Mouse (Mus musculus) hindbrain, embryonic 15.5 days (tissue): ENCODE measurements at regions not wholly inside any gene's neighbourhood (a gene's known extent, or its start where the extent isn't known, plus 50 kb on each side); places are given as distances from the start of the nearest gene placed in this dataset.

Experiments used
- ATAC-seq: fragments of 200-750 bp; cut with Nextera tagmentation; 2 replicates; pipeline ENCODE4 v1.8.0; 2017; ENCODE audit warnings: low read depth, moderate number of reproducible peaks, moderate TSS enrichment; ENCODE audit not compliant: low FRiP score
- H3K27ac ChIP-seq: fragments of 300-500 bp; sonication (generic); replicated peaks from 2 replicates; pipeline ENCODE4 v1.5.1; 2015; ENCODE audit warnings: mild to moderate bottlenecking, inconsistent platforms
- H3K27me3 ChIP-seq: fragments of 300-500 bp; sonication (generic); 2 replicates; pipeline ENCODE4 v1.6.1; 2015; ENCODE audit warnings: control low read depth, inconsistent platforms
- H3K36me3 ChIP-seq: fragments of 300-500 bp; sonication (generic); 2 replicates; pipeline ENCODE4 v1.6.1; 2015; ENCODE audit warnings: control low read depth, inconsistent platforms
- H3K4me1 ChIP-seq: fragments of 300-500 bp; sonication (generic); replicated peaks from 2 replicates; pipeline ENCODE4 v1.6.1; 2015; ENCODE audit warnings: control low read depth, inconsistent platforms
- H3K4me2 ChIP-seq: fragments of 300-500 bp; sonication (generic); 2 replicates; pipeline ENCODE4 v1.6.1; 2015; ENCODE audit warnings: moderate library complexity, mild to moderate bottlenecking, inconsistent platforms
- H3K4me3 ChIP-seq: fragments of 300-500 bp; sonication (generic); 2 replicates; pipeline ENCODE4 v1.5.1; 2015; ENCODE audit warnings: mild to moderate bottlenecking, inconsistent platforms
- H3K9ac ChIP-seq: fragments of 300-500 bp; sonication (generic); 2 replicates; pipeline ENCODE4 v1.6.1; 2015; ENCODE audit warnings: inconsistent platforms
- H3K9me3 ChIP-seq: fragments of 300-500 bp; sonication (generic); 2 replicates; pipeline ENCODE4 v1.6.1; 2016; ENCODE audit warnings: control low read depth, inconsistent platforms
- WGBS: fragments of 180-500 bp; shearing (Covaris S2); methylation state at CpG from one replicate; pipeline ENCODE4 v1.1.7; 2015; 5-methylcytosine and 5-hydroxymethylcytosine counted together

GRCm38 (mm10) chr1:12189646-12190233, 775.8 kb downstream of the A830018L16Rik start:
- no peak overlapping the region for H3K4me3 ChIP-seq
- WGBS: 72% methylated on average over 5 of the region's 5 CpGs

GRCm38 (mm10) chr1:12192588-12192987, 778.7 kb downstream of the A830018L16Rik start:
- no peaks in the 10 kb centered on the region for H3K36me3 ChIP-seq
- H3K4me3 ChIP-seq: no peak overlapping the region
- H3K27me3 ChIP-seq: no peaks in the 10 kb centered on the region
- no peak overlapping the region for H3K9ac ChIP-seq
- no peak for ATAC-seq
- no peak overlapping the region for H3K4me2 ChIP-seq
- H3K27ac ChIP-seq: no peak overlapping the region
- no peaks in the 10 kb centered on the region for H3K9me3 ChIP-seq
- H3K4me1 ChIP-seq: no peaks in the 10 kb centered on the region
- WGBS: 81% methylated on average over 1 of the region's 1 CpGs

More at GRCm38 (mm10) chr1:12189646-12190233, 775.8 kb downstream of the A830018L16Rik start:
- H3K9me3 ChIP-seq: no peaks in the 10 kb centered on the region
- no peaks in the 10 kb centered on the region for H3K36me3 ChIP-seq
- no peak for ATAC-seq
- no peak overlapping the region for H3K4me2 ChIP-seq
- no peak overlapping the region for H3K9ac ChIP-seq
- no peak overlapping the region for H3K27ac ChIP-seq
- no peaks in the 10 kb centered on the region for H3K4me1 ChIP-seq
- no peaks in the 10 kb centered on the region for H3K27me3 ChIP-seq

- H3K36me3 ChIP-seq: no peaks in the 10 kb centered on the region
- 70% methylated on average over 1 of the region's 1 CpGs for WGBS
- ATAC-seq: no peak
These were observed 817.2 kb downstream of the A830018L16Rik start for GRCm38 (mm10) chr1:12231089-12231488.

GRCm38 (mm10) chr1:12242090-12242489, 828.2 kb downstream of the A830018L16Rik start:
- H3K27ac ChIP-seq: no peak overlapping the region
- no peak overlapping the region for H3K9ac ChIP-seq
- no peak overlapping the region for H3K4me2 ChIP-seq
- no peak overlapping the region for H3K4me3 ChIP-seq
- H3K9me3 ChIP-seq: no peaks in the 10 kb centered on the region
- no peak for ATAC-seq
- H3K27me3 ChIP-seq: no peaks in the 10 kb centered on the region
- no peaks in the 10 kb centered on the region for H3K36me3 ChIP-seq
- H3K4me1 ChIP-seq: no peaks in the 10 kb centered on the region

More at GRCm38 (mm10) chr1:12231089-12231488, 817.2 kb downstream of the A830018L16Rik start:
- no peak overlapping the region for H3K9ac ChIP-seq
- no peaks in the 10 kb centered on the region for H3K4me1 ChIP-seq
- H3K4me3 ChIP-seq: no peak overlapping the region
- H3K27ac ChIP-seq: no peak overlapping the region
- no peaks in the 10 kb centered on the region for H3K9me3 ChIP-seq
- no peaks in the 10 kb centered on the region for H3K27me3 ChIP-seq
- H3K4me2 ChIP-seq: no peak overlapping the region

DNA sequence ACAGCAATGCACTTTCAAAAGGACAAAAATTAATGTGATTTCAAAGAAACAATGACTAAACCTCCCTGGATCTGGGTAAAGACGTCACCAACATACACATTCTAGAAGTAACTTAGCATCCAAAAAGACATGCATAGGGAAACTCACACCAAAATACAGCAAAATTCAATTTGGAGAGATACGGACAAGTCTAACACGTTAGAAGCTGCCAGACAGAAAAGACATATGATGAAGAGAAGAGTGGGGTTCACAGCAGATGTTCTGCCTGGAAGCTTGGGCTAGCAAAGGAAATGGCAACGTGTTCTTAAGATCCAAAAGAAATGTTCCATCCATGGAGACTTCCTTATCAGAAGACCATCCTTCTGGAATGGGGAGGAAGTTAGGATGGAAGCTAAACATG, 868.6 kb downstream of the A830018L16Rik start:
- no peak for ATAC-seq
- Histone ChIP-seq H3K4me2 (no peak overlapping the region), H3K27ac (no peak overlapping the region), H3K9ac (no peak overlapping the region), H3K4me1 (no peaks in the 10 kb centered on the region), H3K36me3 (no peaks in the 10 kb centered on the region), H3K27me3 (no peaks in the 10 kb centered on the region), H3K9me3 (no peaks in the 10 kb centered on the region), H3K4me3 (no peak overlapping the region)
- 93% methylated on average over 4 of the region's 4 CpGs for WGBS

DNA sequence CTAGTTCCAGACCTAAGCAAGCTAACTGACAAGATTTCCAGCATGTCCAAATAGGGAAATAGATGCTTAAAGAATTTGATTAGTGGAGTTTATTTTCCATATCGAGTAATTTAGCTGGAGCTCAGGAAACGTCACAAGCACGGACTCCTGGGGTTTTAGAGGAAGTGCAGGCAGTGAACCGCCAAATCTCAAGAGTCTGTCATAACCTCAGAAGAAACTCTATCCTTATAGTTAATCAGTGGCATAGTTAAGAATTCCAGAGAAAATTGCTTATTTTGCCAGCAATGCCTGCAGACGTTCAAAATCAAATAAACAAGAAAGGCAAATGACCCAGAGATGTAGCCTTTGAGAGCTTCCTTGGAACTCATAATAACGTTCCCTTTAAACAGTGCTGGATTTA, 871.6 kb downstream of the A830018L16Rik start:
- no peak overlapping the region for H3K4me3 ChIP-seq
- H3K27me3 ChIP-seq: no peaks in the 10 kb centered on the region
- H3K4me1 ChIP-seq: no peaks in the 10 kb centered on the region
- 64% methylated on average over 6 of the region's 6 CpGs for WGBS
- H3K36me3 ChIP-seq: no peaks in the 10 kb centered on the region
- no peak for ATAC-seq
- no peak overlapping the region for H3K9ac ChIP-seq
- no peaks in the 10 kb centered on the region for H3K9me3 ChIP-seq
- H3K27ac ChIP-seq: no peak overlapping the region
- H3K4me2 ChIP-seq: no peak overlapping the region

DNA sequence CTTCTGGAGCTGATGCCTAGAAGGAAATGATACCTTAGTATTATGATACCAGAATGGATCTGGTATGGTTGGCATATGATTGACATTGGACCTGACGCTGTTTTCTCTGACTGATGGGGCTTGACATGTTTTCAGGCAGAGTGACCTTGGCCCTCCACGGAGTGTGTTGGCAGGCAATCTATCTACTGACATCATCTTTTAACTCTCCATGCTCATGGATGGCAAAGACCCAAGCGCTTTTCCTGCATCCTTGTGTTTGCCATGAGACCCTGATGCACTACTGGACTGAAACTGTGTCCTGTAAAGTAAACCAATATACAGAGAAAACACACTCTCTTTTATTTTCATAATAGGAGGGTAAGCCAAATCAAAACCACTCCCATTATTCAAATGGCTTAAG, 872.1 kb downstream of the A830018L16Rik start:
- Histone ChIP-seq H3K4me2 (no peak overlapping the region), H3K9ac (no peak overlapping the region), H3K36me3 (no peaks in the 10 kb centered on the region), H3K9me3 (no peaks in the 10 kb centered on the region), H3K4me3 (no peak overlapping the region), H3K27me3 (no peaks in the 10 kb centered on the region), H3K27ac (no peak overlapping the region), H3K4me1 (no peaks in the 10 kb centered on the region)
- WGBS: 75% methylated on average over 3 of the region's 3 CpGs
- no peak for ATAC-seq

DNA sequence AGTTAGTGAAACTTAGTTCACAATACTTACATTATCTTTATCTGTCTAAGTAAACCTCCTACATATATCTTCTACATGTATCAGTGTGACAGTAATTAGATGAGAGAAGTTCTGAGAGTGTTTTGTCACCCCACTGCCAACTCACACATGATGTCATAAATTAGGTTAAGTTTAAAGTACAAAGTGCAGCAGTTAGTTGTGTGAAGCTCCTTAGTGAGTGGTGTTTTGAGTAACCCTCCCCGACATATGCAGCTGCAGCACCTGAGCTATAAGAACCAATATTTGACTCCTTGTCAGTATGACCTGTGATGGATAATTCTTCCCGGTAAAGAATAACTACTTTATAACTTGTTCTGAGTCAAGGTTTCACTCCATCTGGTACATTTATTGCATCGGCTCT, 874.6 kb downstream of the A830018L16Rik start:
- no peaks in the 10 kb centered on the region for H3K27me3 ChIP-seq
- H3K27ac ChIP-seq: no peak overlapping the region
- no peaks in the 10 kb centered on the region for H3K4me1 ChIP-seq
- H3K4me3 ChIP-seq: no peak overlapping the region
- no peak overlapping the region for H3K9ac ChIP-seq
- ATAC-seq: no peak
- H3K4me2 ChIP-seq: no peak overlapping the region
- H3K36me3 ChIP-seq: no peaks in the 10 kb centered on the region
- WGBS: 94% methylated on average over 3 of the region's 3 CpGs
- H3K9me3 ChIP-seq: no peaks in the 10 kb centered on the region

DNA sequence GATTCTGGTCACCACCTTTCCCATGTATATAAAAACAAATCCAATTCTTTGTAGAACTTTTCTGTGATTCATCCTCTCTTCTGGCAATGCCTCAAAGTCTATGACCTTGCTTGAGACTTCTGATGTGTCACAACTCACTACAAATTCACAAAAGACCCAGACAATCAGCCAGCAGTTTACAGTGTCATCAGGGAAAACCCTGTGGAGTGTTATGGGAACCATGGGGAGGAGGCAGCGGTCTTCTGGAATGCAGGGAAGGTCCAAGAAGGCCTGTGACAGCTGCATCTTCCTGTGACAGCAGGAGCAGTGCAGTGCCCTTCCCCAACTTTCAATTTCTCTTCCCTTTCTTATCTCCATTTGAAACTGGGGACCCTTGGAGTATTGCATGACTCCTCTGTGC, 877.9 kb downstream of the A830018L16Rik start:
- H3K4me2 ChIP-seq: no peak overlapping the region
- no peak for ATAC-seq
- no peak overlapping the region for H3K27ac ChIP-seq
- WGBS: 42% methylated on average over 1 of the region's 1 CpGs
- H3K36me3 ChIP-seq: no peaks in the 10 kb centered on the region
- no peak overlapping the region for H3K9ac ChIP-seq
- H3K9me3 ChIP-seq: no peaks in the 10 kb centered on the region
- H3K4me3 ChIP-seq: no peak overlapping the region
- no peaks in the 10 kb centered on the region for H3K27me3 ChIP-seq
- H3K4me1 ChIP-seq: no peaks in the 10 kb centered on the region

GRCm38 (mm10) chr1:12318029-12318428, 904.1 kb downstream of the A830018L16Rik start:
- H3K9ac ChIP-seq: no peak overlapping the region
- no peaks in the 10 kb centered on the region for H3K9me3 ChIP-seq
- H3K36me3 ChIP-seq: no peaks in the 10 kb centered on the region
- no peak overlapping the region for H3K27ac ChIP-seq
- 88% methylated on average over 2 of the region's 2 CpGs for WGBS
- H3K4me3 ChIP-seq: no peak overlapping the region
- H3K27me3 ChIP-seq: no peaks in the 10 kb centered on the region
- no peaks in the 10 kb centered on the region for H3K4me1 ChIP-seq
- ATAC-seq: no peak
- H3K4me2 ChIP-seq: no peak overlapping the region

DNA sequence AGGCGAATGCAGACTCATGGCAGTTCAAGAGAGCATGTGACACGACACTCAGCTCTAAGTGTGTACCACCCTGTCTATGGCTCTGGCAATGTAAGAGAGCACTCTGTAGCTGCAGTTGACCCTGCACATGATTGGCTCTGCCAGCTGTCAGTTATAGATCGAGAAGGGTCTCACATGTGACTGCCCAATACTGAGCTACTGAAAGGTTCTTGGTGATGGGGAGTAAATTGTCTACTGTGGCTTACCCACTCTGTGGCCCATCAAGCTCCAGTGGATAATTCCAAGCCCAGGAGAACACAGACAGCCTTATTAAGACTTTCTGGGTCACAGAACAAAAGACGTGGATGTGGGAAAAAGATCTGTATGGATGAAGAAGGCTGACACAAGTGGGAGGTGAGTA, 920.3 kb downstream of the A830018L16Rik start:
- 83% methylated on average over 4 of the region's 4 CpGs for WGBS
- Histone ChIP-seq H3K27me3 (no peaks in the 10 kb centered on the region), H3K9ac (no peak overlapping the region), H3K4me1 (no peaks in the 10 kb centered on the region), H3K36me3 (no peaks in the 10 kb centered on the region), H3K4me3 (no peak overlapping the region), H3K27ac (no peak overlapping the region), H3K4me2 (no peak overlapping the region), H3K9me3 (no peaks in the 10 kb centered on the region)
- no peak for ATAC-seq

DNA sequence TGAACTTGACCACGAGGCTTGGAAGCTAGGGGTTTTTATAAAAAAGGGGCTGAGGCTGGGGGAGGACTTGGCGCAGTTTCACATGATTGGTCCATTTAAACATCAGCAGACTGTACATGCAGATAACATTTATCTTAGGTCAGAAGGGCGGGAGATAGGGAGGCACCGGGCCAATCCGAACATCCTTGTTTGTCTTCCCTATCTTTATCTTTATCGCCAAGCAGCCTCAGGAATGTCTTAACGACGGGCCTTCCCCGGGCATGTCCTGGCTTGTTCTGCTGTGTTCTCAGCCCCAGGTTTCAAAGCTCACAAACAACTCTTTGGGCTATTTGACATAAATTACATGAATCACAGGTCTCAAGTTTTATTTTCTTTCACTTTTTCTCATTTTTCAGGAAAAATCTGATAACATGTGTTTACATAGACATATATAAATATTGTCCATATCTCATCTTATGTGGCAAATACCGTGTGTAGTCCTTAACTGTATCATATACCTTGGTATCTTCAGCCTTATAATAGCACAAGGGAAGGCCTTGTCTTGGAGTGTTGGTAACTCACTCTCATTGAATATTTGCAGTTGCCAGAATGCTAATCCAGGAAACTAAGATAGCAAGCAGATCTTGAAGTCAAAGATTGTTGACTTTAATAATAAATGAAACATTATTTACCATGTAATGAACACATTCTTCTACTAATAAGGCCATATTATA, 931.0 kb downstream of the A830018L16Rik start:
- no peaks in the 10 kb centered on the region for H3K36me3 ChIP-seq
- H3K27me3 ChIP-seq: no peaks in the 10 kb centered on the region
- no peak overlapping the region for H3K27ac ChIP-seq
- H3K4me2 ChIP-seq: no peak overlapping the region
- no peaks in the 10 kb centered on the region for H3K9me3 ChIP-seq
- no peak overlapping the region for H3K4me3 ChIP-seq
- WGBS: 90% methylated on average over 10 of the region's 10 CpGs
- no peak overlapping the region for H3K9ac ChIP-seq
- no peaks in the 10 kb centered on the region for H3K4me1 ChIP-seq
- ATAC-seq: no peak

GRCm38 (mm10) chr1:12345439-12345819, 931.5 kb downstream of the A830018L16Rik start:
- Histone ChIP-seq H3K4me3 (no peak overlapping the region), H3K9ac (no peak overlapping the region), H3K27ac (no peak overlapping the region), H3K4me1 (no peaks in the 10 kb centered on the region), H3K9me3 (no peaks in the 10 kb centered on the region), H3K36me3 (no peaks in the 10 kb centered on the region), H3K27me3 (no peaks in the 10 kb centered on the region), H3K4me2 (no peak overlapping the region)
- 86% methylated on average over 3 of the region's 3 CpGs for WGBS
- ATAC-seq: no peak
